Mouse (Mus musculus) spleen, adult 2 months (tissue): Measurements from ENCODE around the gene Krt222. TPM values are rescaled to one million over a fixed set of nuclear protein-coding genes. Genes with fewer than 3 reads are reported as not detected.

Source experiments
- DNase-seq, 2 experiments: peaks; one replicate each; pipeline versions ENCODE4 v3.0.0 to v3.0.0-alpha.2; 2012 to 2021; ENCODE audit warnings: low spot score in 2 of 2, low read depth in 1 of 2
- H3K27ac ChIP-seq: fragments of 200-500 bp; 2 replicates; pipeline ENCODE4 v1.5.1; 2012; ENCODE audit warnings: low read length, inconsistent platforms; ENCODE audit not compliant: insufficient read depth
- H3K27me3 ChIP-seq: fragments of 200-500 bp; 2 replicates; pipeline ENCODE4 v1.6.1; 2012; ENCODE audit warnings: mild to moderate bottlenecking, moderate library complexity, low read length, inconsistent platforms; ENCODE audit not compliant: control insufficient read depth, insufficient read depth
- H3K36me3 ChIP-seq: fragments of 200-500 bp; 2 replicates; pipeline ENCODE4 v1.6.1; 2012; ENCODE audit warnings: mild to moderate bottlenecking, low read length, inconsistent platforms; ENCODE audit not compliant: control insufficient read depth, insufficient read depth
- H3K4me1 ChIP-seq: fragments of 200-500 bp; 2 replicates; pipeline ENCODE4 v1.6.1; 2011; ENCODE audit warnings: inconsistent platforms; ENCODE audit not compliant: control insufficient read depth, insufficient read depth, insufficient read length
- H3K4me3 ChIP-seq: fragments of 200-500 bp; 2 replicates; pipeline ENCODE4 v1.5.1; 2011; ENCODE audit warnings: mild to moderate bottlenecking, inconsistent platforms; ENCODE audit not compliant: insufficient read depth, insufficient read length; ENCODE audit errors: extremely low read depth
- CTCF ChIP-seq: fragments of 200-500 bp; IDR thresholded peaks from 2 replicates; pipeline ENCODE4 v1.5.1; 2011; ENCODE audit warnings: mild to moderate bottlenecking, inconsistent platforms; ENCODE audit not compliant: insufficient read depth, insufficient read length, insufficient replicate concordance; ENCODE audit errors: extremely low read depth
- POLR2A ChIP-seq: fragments of 200-500 bp; IDR thresholded peaks from 2 replicates; pipeline ENCODE4 v1.6.1; 2011; ENCODE audit warnings: low read depth, low read length, inconsistent platforms
- WGBS: fragments of 180-500 bp; shearing (Covaris S2); methylation state at CpG from one replicate; pipeline ENCODE4 v1.1.7; 2018; 5-methylcytosine and 5-hydroxymethylcytosine counted together
- polyA plus RNA-seq: library from polyadenylated mRNA; depleted of rRNA; stranded (reverse); fragments of >200 nt; gene quantifications from 2 replicates; pipeline ENCODE4 v1.2.3, GENCODE M21; 2012; rRNA removed

Gene Krt222
- polyA plus RNA-seq, 1 experiment = 0.70 TPM

DNA sequence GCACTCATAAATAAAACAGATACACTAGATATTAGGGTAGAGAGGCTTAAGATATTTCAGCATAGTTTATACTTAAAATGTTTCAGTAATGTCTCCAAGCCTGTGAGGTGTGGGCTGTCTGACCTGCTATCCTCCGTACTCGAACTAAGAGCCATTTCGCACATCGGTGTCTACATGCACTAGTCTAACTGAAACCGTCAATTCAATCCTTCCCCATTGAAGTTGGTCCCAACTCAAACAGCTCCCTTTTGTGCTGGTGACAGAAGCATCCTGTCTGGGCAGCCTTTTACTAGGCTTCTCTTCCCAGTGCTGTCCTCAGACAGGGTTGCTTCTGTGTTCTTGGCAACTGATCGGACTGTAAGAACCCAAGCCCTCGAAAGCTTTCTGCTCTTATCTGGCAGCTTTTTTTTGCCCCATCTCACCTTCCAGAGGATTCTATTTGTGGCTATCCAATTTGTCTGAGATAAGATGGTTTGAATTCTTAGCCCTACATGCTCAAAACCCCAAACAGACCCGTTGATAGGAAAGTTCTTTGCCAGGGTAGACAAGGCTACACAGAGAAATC is 35.7 kb downstream of the Krt222 start:
- TF ChIP-seq POLR2A (no peak), CTCF (no peak)
- 88% methylated on average over 8 of the region's 8 CpGs for whole genome bisulfite sequencing
- DNase-seq = no peak
- Histone ChIP-seq H3K27ac (no peak overlapping the region), H3K27me3 (no peaks in the 10 kb centered on the region), H3K4me3 (no peak overlapping the region), H3K4me1 (peaks cover 6% of the 10 kb centered on the region; the same call in 1 of the 2 replicates), H3K36me3 (peaks cover 30% of the 10 kb centered on the region)

- Histone ChIP-seq H3K36me3 (peaks cover 25% of the 10 kb centered on the region), H3K4me1 (peaks cover 6% of the 10 kb centered on the region; the same call in 1 of the 2 replicates), H3K4me3 (no peak overlapping the region), H3K27me3 (no peaks in the 10 kb centered on the region), H3K27ac (no peak overlapping the region)
- no peak for DNase-seq
- no peak for TF ChIP-seq CTCF
- 72% methylated on average over 2 of the region's 2 CpGs for WGBS
These were observed 36.4 kb downstream of the Krt222 start for GRCm38 (mm10) chr11:99207449-99207848.

- Histone ChIP-seq H3K27me3 (no peaks in the 10 kb centered on the region), H3K36me3 (peaks cover 21% of the 10 kb centered on the region), H3K27ac (no peak overlapping the region), H3K4me3 (no peak overlapping the region), H3K4me1 (peaks cover 6% of the 10 kb centered on the region; the same call in 1 of the 2 replicates)
- TF ChIP-seq POLR2A (no peak), CTCF (peak; percentile 59; the same call in 1 of the 2 replicates)
- no peak for DNase-seq
- WGBS = 29% methylated on average over 2 of the region's 2 CpGs
These were observed 36.9 kb downstream of the Krt222 start for GRCm38 (mm10) chr11:99206954-99207353.

GRCm38 (mm10) chr11:99189154-99189582 is 54.7 kb downstream of the Krt222 start:
- TF ChIP-seq POLR2A (no peak), CTCF (peak; percentile 90)
- H3K4me3 ChIP-seq = peak overlapping the region; percentile 22; the same call in 1 of the 2 replicates
- WGBS = 3% methylated on average over 14 of the region's 14 CpGs
- no peaks in the 10 kb centered on the region for H3K36me3 ChIP-seq
- peak overlapping the region; percentile 63 for H3K27ac ChIP-seq
- DNase-seq = peak; percentile 69 to 76
- H3K27me3 ChIP-seq = no peaks in the 10 kb centered on the region
- peaks cover 25% of the 10 kb centered on the region; the same call in 1 of the 2 replicates for H3K4me1 ChIP-seq

DNA sequence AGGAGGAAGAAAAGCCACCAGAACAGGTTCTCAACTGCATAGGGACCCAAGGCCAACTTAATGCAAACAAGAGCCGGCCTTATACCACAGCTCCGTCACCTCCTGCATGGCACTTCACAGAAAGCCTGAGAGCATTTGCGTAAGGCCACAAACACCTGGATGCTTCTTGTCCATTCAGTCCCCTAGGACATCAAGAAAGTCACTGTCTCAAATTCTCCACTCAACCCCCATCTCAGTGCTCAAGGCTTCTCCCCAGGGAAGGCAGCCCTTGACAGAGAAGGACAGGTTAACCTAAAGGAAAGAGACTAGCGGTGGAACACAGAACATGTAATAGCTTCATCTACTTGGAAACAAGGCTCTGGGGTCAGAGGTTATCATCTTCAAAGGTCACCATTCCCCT is 56.5 kb downstream of the Krt222 start:
- H3K36me3 ChIP-seq = no peaks in the 10 kb centered on the region
- no peak overlapping the region for H3K4me3 ChIP-seq
- H3K4me1 ChIP-seq = peaks cover 32% of the 10 kb centered on the region; the same call in 1 of the 2 replicates
- TF ChIP-seq CTCF (no peak), POLR2A (no peak)
- 78% methylated on average over 4 of the region's 4 CpGs for WGBS
- DNase-seq = no peak
- no peaks in the 10 kb centered on the region for H3K27me3 ChIP-seq
- H3K27ac ChIP-seq = peak overlapping the region; percentile 74

- Histone ChIP-seq H3K27me3 (no peaks in the 10 kb centered on the region), H3K27ac (peak overlapping the region; percentile 74), H3K4me1 (peaks cover 33% of the 10 kb centered on the region; the same call in 1 of the 2 replicates), H3K36me3 (no peaks in the 10 kb centered on the region), H3K4me3 (no peak overlapping the region)
- WGBS = 45% methylated on average over 2 of the region's 2 CpGs
- peak; percentile 53 to 71 for DNase-seq
- peak; percentile 15; the same call in 1 of the 2 replicates for TF ChIP-seq CTCF
- TF ChIP-seq POLR2A = no peak
These were observed 57.0 kb downstream of the Krt222 start for GRCm38 (mm10) chr11:99186836-99187235.

Other genes with a start within 250 kb of the Krt222 start
- 5.4 and 5.9 TPM in 2 replicates for gene Top2a, start 219.9 kb downstream of the Krt222 start, polyA plus RNA-seq
- gene Igfbp4, start 202.8 kb downstream of the Krt222 start, polyA plus RNA-seq = 274 and 328 TPM in 2 replicates
- gene Tns4, start 154.8 kb downstream of the Krt222 start, polyA plus RNA-seq = 1.3 and 2.2 TPM in 2 replicates
- 135 and 194 TPM in 2 replicates for gene Ccr7, start 89.0 kb downstream of the Krt222 start, polyA plus RNA-seq
- gene Smarce1, start 13.1 kb downstream of the Krt222 start, polyA plus RNA-seq = 13.4 and 13.6 TPM in 2 replicates
- gene Krt24, start 41.2 kb upstream of the Krt222 start, polyA plus RNA-seq = not detected in 2 replicates
- not detected in 2 replicates for gene Krt25, start 78.9 kb upstream of the Krt222 start, polyA plus RNA-seq
- gene Krt26, start 93.9 kb upstream of the Krt222 start, polyA plus RNA-seq = not detected in 2 replicates
- gene Krt27, start 107.0 kb upstream of the Krt222 start, polyA plus RNA-seq = not detected in 2 replicates
- not detected in 2 replicates for gene Krt28, start 130.8 kb upstream of the Krt222 start, polyA plus RNA-seq
- 0.22 and 0.23 TPM in 2 replicates for gene Krt10, start 145.3 kb upstream of the Krt222 start, polyA plus RNA-seq
- gene Krt12, start 178.2 kb upstream of the Krt222 start, polyA plus RNA-seq = 0.05 TPM in 1 of 2 replicates, not detected in the other
- gene Krt20, start 194.1 kb upstream of the Krt222 start, polyA plus RNA-seq = 0.16 TPM in 2 replicates
- 0.06 and 0.14 TPM in 2 replicates for gene Krt23, start 249.1 kb upstream of the Krt222 start, polyA plus RNA-seq